Mouse (Mus musculus): Measurements from ENCODE around the gene Vsig10l. TPM values are rescaled to one million over a fixed set of nuclear protein-coding genes. Genes with fewer than 3 reads are reported as not detected.

Gene Vsig10l
- total RNA-seq, 2 experiments from 2014 or later, result 2.2 to 2.6 TPM

DNA sequence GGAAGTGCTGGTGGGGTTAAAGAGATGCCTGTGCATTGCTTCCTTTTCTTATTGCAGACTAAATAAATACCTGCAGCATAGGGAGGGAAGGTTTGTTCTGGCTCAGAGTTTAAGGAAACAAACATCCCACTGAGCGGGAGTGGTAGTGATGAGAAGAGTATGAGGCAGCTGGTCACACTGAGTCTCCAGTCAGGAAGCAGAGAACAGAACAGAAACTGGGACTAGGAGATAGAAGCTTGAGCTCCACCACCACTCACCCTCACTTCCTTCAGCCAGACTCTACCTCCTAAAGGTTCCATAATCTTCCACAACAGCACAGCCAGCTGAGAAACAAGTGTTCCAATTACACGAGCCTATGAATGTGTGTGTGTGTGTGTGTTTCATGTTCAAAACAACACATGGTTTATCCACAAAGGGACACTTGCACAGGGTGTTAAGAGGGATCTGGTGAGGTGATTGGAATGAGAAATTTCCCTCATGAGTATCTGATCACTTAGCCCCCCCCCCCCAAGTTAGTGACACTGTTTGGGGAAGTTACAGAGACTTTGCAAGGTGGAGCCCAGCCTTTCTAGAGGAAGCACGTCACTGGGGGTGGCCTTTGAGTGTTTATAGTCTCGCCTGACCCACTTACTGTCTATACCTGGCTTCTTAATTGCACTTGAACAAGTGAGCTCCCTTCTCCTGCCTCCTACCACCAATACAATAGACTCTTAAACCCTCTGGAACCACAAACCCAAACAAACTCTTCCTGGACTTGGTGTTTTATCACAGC is 48.9 kb downstream of the Vsig10l start:
- no peak for DNase-seq (ENCODE audit: low spot score in 2 of 2)
- intact Hi-C loops (cut with DNase I), result no loop called here

DNA sequence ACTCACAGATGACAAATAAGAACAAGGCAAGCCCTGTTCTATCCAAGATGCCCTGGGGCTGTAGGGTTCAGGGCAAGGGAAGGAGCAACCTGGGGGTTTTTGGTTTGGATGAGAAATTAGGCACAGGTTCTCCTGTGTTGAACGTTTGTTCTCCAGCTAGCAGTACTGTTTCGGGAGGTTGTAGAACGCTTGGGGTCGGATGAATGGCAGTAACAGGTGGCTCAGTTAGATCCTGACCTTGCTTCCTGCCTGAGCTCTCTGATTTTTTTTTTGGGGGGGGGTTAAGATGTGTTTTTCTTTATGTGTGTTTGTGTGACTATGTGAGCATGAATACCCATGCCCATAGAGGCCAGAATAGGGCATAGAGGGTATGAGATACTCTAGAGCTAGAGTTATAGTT is 49.6 kb downstream of the Vsig10l start:
- no peak for DNase-seq (ENCODE audit: low spot score in 2 of 2)
- intact Hi-C loops (cut with DNase I), result no loop called here

- intact Hi-C loops (cut with DNase I), result no loop called here
- no peak for DNase-seq (ENCODE audit: low spot score in 2 of 2)
Observed at GRCm38 (mm10) chr7:43515076-43515475, 52.1 kb downstream of the Vsig10l start.

GRCm38 (mm10) chr7:43518341-43518740 is 55.4 kb downstream of the Vsig10l start:
- intact Hi-C loops (cut with DNase I), result no loop called here
- no peak for DNase-seq (ENCODE audit: low spot score in 2 of 2)

Small RNA genes within 50 kb of the gene (microRNA-seq; reads per million reads assigned to microRNA genes)
- not detected for gene Mir7051

Other genes starting within 250 kb of the Vsig10l start
- 10 to 100 TPM; 18.5 to 23.6 TPM for gene Zfp715, start 149.9 kb upstream of the Vsig10l start, total RNA-seq (2021)
- under 1 TPM; 0.36 to 0.72 TPM for gene Siglecf, start 111.8 kb upstream of the Vsig10l start, total RNA-seq (2021)
- not detected for gene Siglecg, start 54.9 kb upstream of the Vsig10l start, total RNA-seq (2021)
- not detected for gene Lim2, start 35.5 kb upstream of the Vsig10l start, total RNA-seq (2021)
- not detected for gene Nkg7, start 26.1 kb upstream of the Vsig10l start, total RNA-seq (2021)
- not detected for gene Cldnd2, start 22.4 kb upstream of the Vsig10l start, total RNA-seq (2021)
- 10 to 100 TPM; 50.8 to 60.6 TPM for gene Etfb, start 19.1 kb upstream of the Vsig10l start, total RNA-seq (2021)
- 1 to 10 TPM in 1 of 2 experiments, not detected in 1; 1.7 TPM for gene Gm45233, start 19.0 kb upstream of the Vsig10l start, total RNA-seq (2021)
- gene Iglon5, start 26.9 kb downstream of the Vsig10l start, total RNA-seq (2021), result 10 to 100 TPM; 27.3 to 28.1 TPM
- not detected for gene 4931406B18Rik, start 42.8 kb downstream of the Vsig10l start, total RNA-seq (2021)
- gene Cd33, start 81.3 kb downstream of the Vsig10l start, total RNA-seq (2021), result 1 to 10 TPM; 3.1 to 3.8 TPM
- gene Zfp658, start 99.1 kb downstream of the Vsig10l start, total RNA-seq (2021), result 1 to 10 TPM; 4.0 to 4.6 TPM
- gene Zfp719, start 116.5 kb downstream of the Vsig10l start, total RNA-seq (2021), result 10 to 100 TPM; 18.7 to 19.1 TPM
- under 1 TPM in 1 of 2 experiments, not detected in 1; 0.43 TPM for gene Zfp819, start 144.0 kb downstream of the Vsig10l start, total RNA-seq (2021)
- not detected for gene Ceacam18, start 171.6 kb downstream of the Vsig10l start, total RNA-seq (2021)
- 1 to 10 TPM in 1 of 2 experiments, under 1 TPM in 1; 1.00 to 1.4 TPM for gene Siglece, start 197.0 kb downstream of the Vsig10l start, total RNA-seq (2021)
- 1 to 10 TPM; 8.3 to 8.7 TPM for gene Ctu1, start 208.9 kb downstream of the Vsig10l start, total RNA-seq (2021)
- gene Klk14, start 227.3 kb downstream of the Vsig10l start, total RNA-seq (2021), result not detected
- not detected for gene Klk13, start 249.4 kb downstream of the Vsig10l start, total RNA-seq (2021)

All from left cerebral cortex, postnatal 36 days (tissue).